Mouse (Mus musculus) erythroblast, embryonic 14.5 days (primary cell): ENCODE results near the gene Bicral.

Experiments
- GATA1 ChIP-seq: IDR thresholded peaks from 2 replicates; pipeline ENCODE4 v1.6.1; 2012; ENCODE audit warnings: low read length, inconsistent platforms, mixed read lengths
- TAL1 ChIP-seq: IDR thresholded peaks from 3 replicates; pipeline ENCODE4 v1.6.1; 2012; ENCODE audit warnings: low read length, inconsistent platforms, mixed read lengths

GRCm38 (mm10) chr17:46832981-46833305, 25.3 kb downstream of the Bicral start:
- TF ChIP-seq TAL1, result no peak
- no peak for TF ChIP-seq GATA1
